Mouse (Mus musculus) spleen, postnatal 36 days (tissue): ENCODE results near the gene Cep19.
A peak's percentile ranks its signal among the peaks of the same experiment; 100 is the strongest.
"Not testable (repeated sequence)": the region's sequence is repeated elsewhere in the genome, so short reads cannot be mapped to it uniquely, and the experiment has no call there.

Experiments used
- DNase-seq, 2 experiments: peaks; one replicate each; pipeline ENCODE4 v3.0.0; 2022; ENCODE audit warnings: low spot score in 2 of 2, mixed read lengths in 1 of 2

Gene Cep19

GRCm38 (mm10) chr16:32099638-32100150, at the start of gene Cep19, which contains the start of gene Pigx:
Gene Cep19, plus strand, starts transcription at chr16:32099800.
Gene Pigx, minus strand, starts transcription at chr16:32099740.
- peak; percentile 83 to 88 for DNase-seq

DNA sequence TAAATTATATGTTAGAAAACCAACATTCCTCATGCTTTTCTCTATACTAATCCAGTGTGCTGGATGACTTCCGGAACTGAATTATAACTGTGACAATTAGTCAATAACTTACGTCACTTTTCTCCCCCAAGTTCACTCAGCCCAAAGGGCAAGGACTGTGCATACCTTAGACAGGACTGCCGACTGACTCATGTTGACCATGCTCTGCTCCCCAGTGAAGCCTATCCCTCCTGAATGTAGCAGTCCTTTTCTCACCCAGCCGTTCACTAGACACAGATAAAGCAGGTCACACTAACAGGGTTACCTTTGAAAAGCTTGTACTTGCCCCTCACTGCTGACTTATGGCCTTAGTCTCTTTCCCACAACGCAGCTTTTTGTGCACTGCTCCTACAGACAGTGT, 40.8 kb upstream of the Cep19 start:
- no peak for DNase-seq

- DNase-seq, result no peak
Measured at GRCm38 (mm10) chr16:32059840-32060523, 39.6 kb upstream of the Cep19 start.

DNA sequence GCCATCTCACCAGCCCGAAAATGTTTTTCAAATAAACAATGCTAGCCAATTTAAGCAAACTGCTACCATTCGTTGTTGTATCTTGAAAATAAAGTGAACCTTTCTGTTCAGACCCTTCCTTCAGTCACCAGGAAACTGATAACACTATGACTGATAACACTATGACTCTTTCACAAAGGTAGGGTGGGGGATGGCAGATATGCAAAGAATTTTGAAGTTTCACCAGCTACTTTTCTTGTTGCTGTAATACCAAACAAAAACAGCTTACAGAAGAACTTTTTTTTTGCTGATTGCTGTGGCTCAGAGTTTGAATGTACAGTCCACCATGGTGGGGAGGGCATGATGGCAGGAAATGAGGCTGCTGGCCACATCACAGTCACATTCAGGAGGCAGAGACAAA, 37.4 kb upstream of the Cep19 start:
- no peak for DNase-seq

DNA sequence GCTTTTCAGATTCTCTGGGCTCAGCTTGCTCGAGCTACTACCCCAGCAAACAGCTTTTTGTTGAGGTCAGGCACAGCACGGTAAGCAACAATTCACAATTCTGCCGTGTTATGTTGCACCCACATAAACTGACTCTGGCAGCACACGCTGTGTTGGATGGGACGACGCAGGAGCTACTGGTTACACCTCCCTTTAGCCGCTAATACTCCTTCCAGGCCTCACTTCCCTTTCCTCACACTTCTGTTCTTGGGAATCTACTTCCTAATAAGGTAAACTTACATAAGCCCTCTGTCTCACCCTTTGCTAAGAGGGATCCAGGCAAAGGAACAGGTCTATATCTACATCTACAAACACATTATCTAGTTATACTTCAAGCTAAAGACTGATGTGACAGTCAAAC, 35.7 kb upstream of the Cep19 start:
- DNase-seq, result no peak

- no peak for DNase-seq
Measured at GRCm38 (mm10) chr16:32066899-32067298, 32.7 kb upstream of the Cep19 start.

- DNase-seq, result no peak
Measured at GRCm38 (mm10) chr16:32068389-32069300, 31.0 kb upstream of the Cep19 start.

- DNase-seq, result not testable (repeated sequence)
Measured at GRCm38 (mm10) chr16:32070070-32070469, 29.5 kb upstream of the Cep19 start.

DNA sequence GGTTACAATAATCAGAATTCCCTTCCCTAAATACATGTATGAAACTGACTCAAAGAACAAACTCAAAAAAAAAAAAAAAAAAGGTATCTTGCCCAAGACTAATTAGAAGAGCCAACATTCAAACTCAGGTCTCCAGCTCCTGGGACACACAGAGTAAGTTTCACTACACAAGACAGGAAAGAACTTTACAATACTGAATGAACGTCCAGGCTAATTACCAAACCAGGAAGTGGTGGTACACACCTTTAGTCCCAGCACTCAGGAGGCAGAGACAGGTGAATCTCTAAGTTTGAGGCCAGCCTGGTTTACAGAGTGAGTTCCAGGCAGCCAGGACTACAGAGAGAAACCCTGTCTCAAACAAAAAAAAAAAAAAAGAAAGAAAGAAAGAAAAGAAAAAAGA, 23.8 kb upstream of the Cep19 start:
- DNase-seq, result no peak

GRCm38 (mm10) chr16:32076406-32076805, 23.2 kb upstream of the Cep19 start:
- DNase-seq, result no peak

DNA sequence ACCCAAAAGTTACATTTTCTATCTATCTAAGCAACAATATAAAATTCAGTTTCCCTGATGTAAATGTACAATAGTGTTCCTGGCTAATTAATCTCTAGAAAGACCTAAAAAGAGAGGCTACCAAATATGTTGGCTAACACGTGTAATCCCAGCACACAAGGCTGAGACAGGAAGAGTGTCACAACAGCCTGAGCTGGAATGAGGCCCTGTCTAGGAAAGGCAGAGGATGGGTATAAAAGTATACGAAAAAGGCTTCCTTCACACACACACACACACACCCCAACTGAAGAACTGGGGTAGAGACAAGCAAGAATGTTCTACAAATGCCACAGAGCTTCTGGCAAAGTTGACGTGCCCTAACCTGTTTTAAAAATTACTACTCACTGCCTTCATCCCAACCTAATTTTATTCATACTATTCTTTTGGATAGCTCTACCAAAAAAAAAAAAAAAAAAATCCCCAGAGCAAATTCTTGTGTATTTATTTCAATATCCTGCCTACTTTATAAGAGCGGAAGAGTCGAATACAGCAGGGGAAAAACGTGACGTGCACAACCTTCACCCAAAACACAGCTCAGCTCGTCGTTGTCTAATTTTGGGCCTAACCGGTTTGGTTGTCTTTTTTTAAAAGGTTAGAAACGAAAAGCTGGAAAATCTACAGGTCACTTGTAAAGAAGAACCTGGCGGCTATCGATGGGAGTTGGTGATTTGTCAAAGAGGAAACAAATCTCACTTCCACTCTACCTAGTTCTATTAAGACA, 21.8 kb upstream of the Cep19 start:
- DNase-seq, result peak in 1 of 2 experiments; percentile 12

- DNase-seq, result peak in 1 of 2 experiments; percentile 21
Measured at GRCm38 (mm10) chr16:32078408-32078990, 21.1 kb upstream of the Cep19 start.

- DNase-seq, result peak; percentile 89 to 92
Measured at GRCm38 (mm10) chr16:32078991-32079511, 20.5 kb upstream of the Cep19 start, which contains the start of gene Pak2. Gene Pak2, minus strand, starts transcription at chr16:32079342.

DNA sequence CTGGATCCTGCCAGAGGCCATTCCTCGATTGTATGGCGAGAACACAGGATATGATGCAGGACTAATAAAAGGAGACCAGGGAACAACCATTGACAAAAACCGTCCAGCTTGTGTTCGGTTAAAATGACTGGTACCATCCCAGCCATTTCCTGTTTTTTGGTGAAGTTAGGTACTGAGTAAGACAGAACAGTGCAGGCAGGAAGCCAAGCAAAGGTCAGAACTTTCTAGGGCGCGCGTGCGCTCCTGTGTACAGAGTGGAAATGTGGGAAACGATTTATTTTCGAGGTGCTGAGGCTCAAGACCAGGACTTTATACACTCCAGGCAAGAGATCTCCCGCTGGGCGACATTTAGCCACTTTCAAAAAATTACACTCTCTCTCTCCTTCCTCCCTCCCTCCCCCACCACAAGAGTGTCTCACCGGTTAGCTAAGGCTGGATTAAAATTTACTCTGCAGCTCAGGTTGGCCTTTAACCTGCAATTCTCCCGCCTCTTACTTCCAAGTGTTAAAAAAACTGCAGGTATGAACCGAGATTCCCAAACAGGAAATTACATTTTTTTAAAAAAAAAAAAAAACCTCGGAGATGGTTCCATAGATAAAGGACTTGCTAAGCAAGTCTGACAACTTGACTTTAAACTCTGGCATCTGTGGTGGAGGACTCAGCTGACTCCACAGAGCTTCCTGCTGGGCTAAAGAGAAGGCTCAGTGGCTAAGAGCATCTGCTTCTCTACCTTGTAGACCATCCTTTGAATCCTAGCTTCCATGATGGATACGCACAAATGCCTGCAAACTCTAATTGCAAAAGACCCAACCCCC, 11.8 kb upstream of the Cep19 start:
- DNase-seq, result peak; percentile 53 to 55

GRCm38 (mm10) chr16:32091466-32091865, 8.1 kb upstream of the Cep19 start:
- no peak for DNase-seq

DNA sequence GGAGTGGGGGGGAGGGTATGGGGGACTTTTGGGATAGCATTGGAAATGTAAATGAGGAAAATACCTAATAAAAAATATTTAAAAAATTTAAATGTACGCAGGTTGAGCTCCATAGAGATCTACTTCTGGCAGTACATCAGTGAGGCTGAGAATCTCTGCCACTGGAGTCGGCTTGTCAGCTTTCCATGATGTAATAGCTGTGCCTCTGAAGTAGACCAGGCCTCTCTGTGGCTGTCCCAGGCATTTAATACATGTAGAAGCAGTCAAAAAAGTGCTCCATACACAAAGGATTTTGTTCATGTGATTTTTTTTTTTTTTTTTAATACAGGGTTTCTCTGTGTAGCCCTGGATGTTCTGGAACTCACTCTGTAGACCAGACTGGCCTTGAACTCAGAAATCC, 1.8 kb upstream of the Cep19 start:
- DNase-seq, result not testable (repeated sequence)

GRCm38 (mm10) chr16:32098897-32099637, 533 bp upstream of the Cep19 start:
- peak in 1 of 2 experiments; percentile 26 for DNase-seq

DNA sequence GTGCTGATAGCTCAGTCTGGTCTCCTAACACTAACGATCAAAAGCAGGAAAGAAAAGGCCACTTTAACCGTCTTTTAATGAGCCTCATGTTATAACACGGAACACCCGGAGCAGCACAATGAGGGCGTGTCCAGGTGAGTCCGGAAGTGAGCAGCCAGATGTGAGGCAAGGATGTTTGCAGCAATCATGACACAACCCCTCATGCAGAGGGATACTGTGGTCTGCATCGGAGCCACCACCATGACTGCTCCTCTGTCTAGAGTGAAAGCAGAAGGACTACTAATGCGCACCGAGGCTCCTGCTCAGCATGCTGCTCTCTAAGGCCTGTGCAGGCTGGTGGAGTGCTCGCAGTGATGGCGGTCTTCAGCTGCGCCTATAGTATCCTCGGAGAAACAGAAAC, 2.7 kb downstream of the Cep19 start:
- DNase-seq, result no peak

- DNase-seq, result no peak
Measured at GRCm38 (mm10) chr16:32105698-32106097, 6.1 kb downstream of the Cep19 start.
